Mouse (Mus musculus): ENCODE measurements around the gene Tbrg4.

DNA sequence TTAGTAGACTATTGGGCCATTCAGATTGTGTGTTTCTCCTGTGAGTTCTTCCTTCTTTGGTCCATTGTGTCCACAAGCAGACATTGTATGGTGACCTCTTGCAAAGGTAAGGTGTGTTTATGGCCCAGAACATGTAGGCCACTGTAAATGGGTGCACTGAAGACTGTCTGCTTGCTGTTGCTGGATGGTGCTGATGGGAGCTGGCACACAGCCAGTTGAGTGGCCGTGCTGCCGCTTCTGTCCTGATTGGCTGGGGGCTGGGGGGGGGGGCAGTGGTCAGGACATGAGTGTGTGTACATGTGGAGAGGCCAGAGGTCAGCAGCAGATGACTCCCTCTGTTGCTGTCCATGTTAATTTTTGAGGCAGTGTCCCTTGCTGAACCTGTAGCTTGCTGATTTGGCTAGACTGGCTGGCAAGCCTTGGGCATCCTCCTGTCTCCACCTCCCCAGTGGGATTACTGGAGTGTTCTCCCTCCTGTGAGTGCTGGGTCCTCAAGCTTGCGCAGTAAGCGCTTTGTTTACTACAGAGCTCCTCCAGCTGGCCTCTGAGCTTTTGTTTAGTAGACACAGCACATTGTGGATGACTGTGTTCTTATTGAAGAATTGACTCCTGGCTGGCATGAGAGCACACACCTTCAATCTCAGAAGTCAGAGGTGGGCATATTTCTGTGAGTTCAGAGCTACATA, 45.7 kb downstream of the Tbrg4 start:
- TF ChIP-seq POLR2A (IDR thresholded peaks at IDR 0.05; ENCODE audit: borderline replicate concordance, low read depth, low read length), result no peak
- no peak for TF ChIP-seq CTCF (IDR thresholded peaks at IDR 0.05; ENCODE audit: low read depth, low read length)
